Mouse (Mus musculus) stomach, embryonic 14.5 days (tissue): ENCODE results near the gene Mipol1. TPM values are rescaled to one million over a fixed set of nuclear protein-coding genes. Genes with fewer than 3 reads are reported as not detected.

Experiments
- polyA plus RNA-seq: library from polyadenylated mRNA; unstranded; fragments of >200 nt; fragmentation: Nextera tagmentation; extraction: Ambion mirVana; gene quantifications from 2 replicates; pipeline ENCODE4 v1.2.1, GENCODE M21; 2014

Gene Mipol1
- polyA plus RNA-seq, 1 experiment from 2014 or later = 13.5 TPM

Other genes with a start within 250 kb of the Mipol1 start
- gene Slc25a21, start 33.0 kb upstream of the Mipol1 start, polyA plus RNA-seq = 4.1 and 4.5 TPM in 2 replicates
- 81.1 and 81.5 TPM in 2 replicates for gene Prps1l3, start within 50 bp of the Mipol1 start, polyA plus RNA-seq